Mouse (Mus musculus) E14TG2a.4 (cell line): ENCODE measurements around the gene Tesmin.

Source experiments
- CTCF ChIP-seq: conservative IDR thresholded peaks from 2 replicates; pipeline ENCODE4 v1.5.1; 2014; ENCODE audit warnings: low read length
- NANOG ChIP-seq: IDR thresholded peaks from 2 replicates; pipeline ENCODE4 v1.6.1; 2014; ENCODE audit warnings: borderline replicate concordance, low read length, mixed read lengths
- POU5F1 ChIP-seq: IDR thresholded peaks from 2 replicates; pipeline ENCODE4 v1.6.1; 2014; ENCODE audit warnings: low read length, borderline replicate concordance

DNA sequence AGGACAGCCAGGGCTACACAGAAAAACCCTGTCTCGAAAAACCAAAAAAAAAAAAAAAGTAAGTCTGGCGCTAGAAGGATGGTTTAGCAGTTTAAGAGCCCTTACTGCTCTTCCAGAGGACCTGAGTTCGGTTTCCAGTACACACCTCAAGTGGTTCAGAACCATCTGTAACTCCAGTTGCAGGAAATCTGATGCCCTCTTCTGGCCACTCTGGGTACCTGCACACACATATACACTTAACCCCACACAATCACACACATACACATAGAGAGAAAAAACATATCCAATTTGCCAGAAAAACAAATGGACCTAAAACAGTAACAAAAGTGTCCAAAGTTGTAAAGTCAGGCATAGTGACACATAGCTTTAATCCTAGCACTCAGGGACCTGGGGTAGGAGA is 23.6 kb upstream of the Tesmin start:
- TF ChIP-seq CTCF (peak; percentile 45), NANOG (no peak), POU5F1 (no peak)
